Mouse (Mus musculus) neutrophil, adult 65 days (primary cell): ENCODE data around the gene Entpd5. TPM values are rescaled to one million over a fixed set of nuclear protein-coding genes. Genes with fewer than 3 reads are reported as not detected.

Experiments
- total RNA-seq: library from RNA; stranded (reverse); gene quantifications from 2 replicates; pipeline ENCODE4 v1.2.4, GENCODE M21; 2023

Entpd5 gene
- total RNA-seq, result 19.9 and 25.9 TPM in 2 replicates

DNA sequence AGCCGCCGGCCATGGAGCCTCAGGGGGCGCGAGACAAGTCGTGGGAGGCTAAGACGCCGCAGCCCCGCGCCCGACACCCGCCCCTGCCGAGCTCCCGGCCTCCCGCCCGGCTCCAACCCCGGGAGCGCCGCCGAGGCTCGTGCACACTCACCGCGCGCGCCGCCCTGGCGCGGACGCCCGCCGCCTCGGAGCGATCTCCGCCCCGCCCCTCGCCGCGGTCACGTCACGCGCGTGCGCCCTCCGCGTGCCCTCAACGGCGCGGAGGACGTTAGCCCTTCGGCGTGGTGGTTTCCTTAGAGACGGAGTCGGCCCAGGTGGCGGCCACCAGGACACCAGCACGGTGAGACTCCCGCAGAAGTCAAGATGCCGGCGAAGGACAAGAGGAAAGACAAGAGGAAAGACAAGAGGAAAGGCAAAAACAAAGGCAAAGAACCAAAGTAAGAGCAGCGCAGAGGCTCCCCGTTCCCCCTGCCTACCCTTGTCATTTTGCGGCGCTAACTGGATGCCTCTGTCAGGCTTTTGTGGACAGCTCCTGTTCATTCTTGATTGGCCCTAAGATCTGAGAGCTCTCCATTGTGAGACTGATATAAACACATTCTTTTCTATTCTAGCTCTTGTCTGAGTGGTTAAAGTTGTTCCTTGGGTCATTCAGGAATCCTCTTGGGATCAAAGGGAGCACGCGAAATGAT, at the start of gene Entpd5, which contains the start of gene Bbof1:
Entpd5 (minus strand) TSS at position 211 of the 689 bp plus-strand sequence.
Bbof1 (plus strand) TSS at position 253 of the 689 bp plus-strand sequence.

GRCm38 (mm10) chr12:84450718-84451646, 42.2 kb upstream of the Entpd5 start, which contains the start of the genes Aldh6a1 and Lin52:
Gene Aldh6a1, minus strand, starts transcription at chr12:84451004.
Gene Lin52, plus strand, starts transcription at chr12:84451422.

DNA sequence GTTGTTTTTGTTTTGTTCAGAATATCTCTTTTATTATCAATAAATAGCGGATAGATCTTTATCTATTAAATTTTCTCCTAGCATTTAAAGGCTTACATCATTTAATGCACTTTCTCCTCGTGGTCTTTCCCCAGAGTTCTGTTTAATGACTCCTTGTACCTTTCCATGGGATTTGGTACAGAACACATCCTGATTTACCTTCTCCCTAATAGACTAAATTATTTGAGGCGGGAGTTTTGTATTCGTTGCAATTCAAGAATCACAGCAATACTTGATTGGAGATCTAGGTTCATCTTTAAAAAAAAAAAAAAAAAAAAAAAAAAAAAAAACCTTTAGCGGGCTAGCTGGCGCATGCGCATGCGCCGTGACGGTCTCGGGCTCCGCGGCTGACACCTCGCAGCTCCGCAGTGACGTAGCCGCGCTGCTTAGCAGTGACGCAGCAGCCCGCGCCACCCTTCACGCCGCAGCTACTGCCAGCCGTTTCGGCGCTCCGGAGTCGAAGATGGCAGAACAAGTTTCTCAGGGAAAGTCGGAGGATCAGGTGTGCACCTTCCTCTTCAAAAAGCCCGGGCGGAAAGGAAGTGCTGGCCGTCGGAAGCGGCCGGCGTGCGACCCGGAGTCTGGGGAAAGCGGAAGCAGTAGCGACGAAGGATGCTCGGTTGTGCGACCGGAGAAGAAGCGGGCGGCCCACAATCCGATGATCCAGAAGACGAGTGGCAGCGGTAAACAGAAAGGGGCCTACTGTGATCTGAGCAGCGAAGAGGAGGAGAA, 8.2 kb upstream of the Entpd5 start, which contains the start of gene Rnf113a2:
Rnf113a2 (plus strand) TSS at position 363 of the 771 bp plus-strand sequence.

DNA sequence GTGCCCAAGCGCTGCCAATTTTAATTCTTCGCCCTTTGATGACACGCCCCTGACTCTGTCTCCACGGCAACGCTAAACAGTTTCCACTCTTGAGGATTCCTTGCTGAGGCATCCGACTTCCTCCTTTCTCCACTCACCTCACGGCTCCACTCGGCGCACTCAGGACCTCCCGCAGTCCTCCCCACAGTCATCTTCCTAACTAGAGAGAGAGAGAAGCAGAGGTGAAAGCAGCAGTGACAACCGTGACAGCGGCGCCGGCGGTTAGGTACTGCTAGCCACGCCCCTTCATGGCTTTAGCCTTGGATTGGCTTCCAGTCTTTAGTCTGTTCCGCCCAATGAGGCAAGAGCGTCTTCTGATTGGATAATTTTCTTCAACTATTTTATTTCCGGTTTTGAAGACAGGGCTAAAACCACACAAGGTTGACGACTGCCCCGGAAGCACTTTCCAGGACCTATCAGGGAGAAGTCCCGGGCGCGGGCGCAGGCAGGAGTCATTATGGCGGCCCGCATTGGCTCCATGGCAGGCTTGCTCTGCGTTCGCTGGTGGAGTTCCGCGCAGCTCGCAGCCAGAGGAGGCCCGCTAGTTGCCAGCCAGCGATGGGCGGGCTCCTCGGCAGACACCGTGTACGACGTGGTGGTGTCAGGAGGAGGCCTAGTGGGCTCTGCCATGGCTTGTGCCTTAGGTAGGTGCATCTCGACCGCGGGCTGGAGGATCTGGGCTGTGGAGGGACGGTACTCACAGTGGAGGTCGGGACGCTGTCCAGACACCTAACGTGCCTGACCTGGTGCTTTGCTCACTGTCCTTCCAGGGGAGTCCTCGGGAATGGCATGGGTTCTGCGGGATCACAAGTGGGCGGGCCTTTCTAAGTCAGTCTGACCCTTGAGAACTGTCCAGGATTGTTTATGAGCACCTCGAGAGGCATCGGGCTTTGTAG, 47.0 kb downstream of the Entpd5 start, which contains the start of the genes Coq6 and Fam161b:
Coq6 (plus strand) TSS at position 103 of the 935 bp plus-strand sequence.
Fam161b (minus strand) TSS at position 279 of the 935 bp plus-strand sequence.

Other genes starting within 250 kb of the Entpd5 start
- gene Elmsan1, start 190.1 kb downstream of the Entpd5 start, total RNA-seq, result 88.6 and 151 TPM in 2 replicates
- 11.8 and 12.6 TPM in 2 replicates for gene Ptgr2, start 123.8 kb downstream of the Entpd5 start, total RNA-seq
- 24.6 and 42.9 TPM in 2 replicates for gene Zfp410, start 92.2 kb downstream of the Entpd5 start, total RNA-seq
- gene Coq6, start 47.4 kb downstream of the Entpd5 start, total RNA-seq, result 14.8 and 17.9 TPM in 2 replicates
- gene Fam161b, start 47.2 kb downstream of the Entpd5 start, total RNA-seq, result 0.43 and 0.60 TPM in 2 replicates
- gene Bbof1, start within 50 bp of the Entpd5 start, total RNA-seq, result 0.52 and 0.88 TPM in 2 replicates
- gene Rnf113a2, start 8.2 kb upstream of the Entpd5 start, total RNA-seq, result 34.3 and 36.1 TPM in 2 replicates
- gene Aldh6a1, start 42.0 kb upstream of the Entpd5 start, total RNA-seq, result 2.9 and 3.6 TPM in 2 replicates
- 6.6 and 10.6 TPM in 2 replicates for gene Lin52, start 42.4 kb upstream of the Entpd5 start, total RNA-seq
- not detected in 2 replicates for gene Vsx2, start 160.7 kb upstream of the Entpd5 start, total RNA-seq
- 5.0 and 7.4 TPM in 2 replicates for gene Abcd4, start 208.4 kb upstream of the Entpd5 start, total RNA-seq
- not detected in 2 replicates for gene Vrtn, start 232.0 kb upstream of the Entpd5 start, total RNA-seq